Mouse (Mus musculus) C2C12 (cell line): ENCODE results near the gene Prrt1. TPM values are rescaled to one million over a fixed set of nuclear protein-coding genes. Genes with fewer than 3 reads are reported as not detected.

ENCODE experiments used
- H3K27me3 ChIP-seq: one replicate; pipeline ENCODE4 v1.6.1; 2011; ENCODE audit not compliant: control insufficient read depth, insufficient read depth, insufficient read length
- H3K36me3 ChIP-seq: one replicate; pipeline ENCODE4 v1.6.1; 2011; ENCODE audit not compliant: control insufficient read depth, insufficient read depth
- H3K4me3 ChIP-seq: one replicate; pipeline ENCODE4 v1.5.1; 2011; ENCODE audit warnings: mild to moderate bottlenecking, control low read depth; ENCODE audit not compliant: poor library complexity, insufficient read depth, severe bottlenecking
- H3K79me2 ChIP-seq: one replicate; pipeline ENCODE4 v1.6.1; 2011; ENCODE audit not compliant: control insufficient read depth, insufficient read depth
- H3K79me3 ChIP-seq: one replicate; pipeline ENCODE4 v1.6.1; 2011; ENCODE audit warnings: low read depth, control low read depth
- H3ac ChIP-seq: one replicate; pipeline ENCODE3; 2011; ENCODE audit warnings: low read depth; ENCODE audit not compliant: control insufficient read depth, insufficient read length
- CEBPB ChIP-seq: IDR thresholded peaks from one replicate; pipeline ENCODE4 v1.6.1; 2011; ENCODE audit warnings: low read depth, mild to moderate bottlenecking, control low read depth, moderate library complexity
- CTCF ChIP-seq: IDR thresholded peaks from one replicate; pipeline ENCODE4 v1.5.1; 2011; ENCODE audit not compliant: control insufficient read depth, insufficient read depth, insufficient read length
- FOSL1 ChIP-seq: IDR thresholded peaks from one replicate; pipeline ENCODE4 v1.8.0; 2011; ENCODE audit warnings: mild to moderate bottlenecking, low read length; ENCODE audit not compliant: poor library complexity, insufficient read depth, severe bottlenecking
- MAX ChIP-seq: IDR thresholded peaks from one replicate; pipeline ENCODE4 v1.6.1; 2011; ENCODE audit warnings: mild to moderate bottlenecking, control low read depth
- MYOD1 ChIP-seq: IDR thresholded peaks from one replicate; pipeline ENCODE4 v1.6.1; 2011; ENCODE audit warnings: low read depth; ENCODE audit not compliant: control insufficient read depth, insufficient read length
- MYOG ChIP-seq: IDR thresholded peaks from one replicate; pipeline ENCODE4 v1.6.1; 2011; ENCODE audit not compliant: control insufficient read depth, insufficient read length; ENCODE audit errors: extremely low read depth
- USF1 ChIP-seq: IDR thresholded peaks from one replicate; pipeline ENCODE4 v1.6.1; 2011; ENCODE audit warnings: low read depth, mild to moderate bottlenecking, control low read depth, moderate library complexity
- polyA plus RNA-seq: library from polyadenylated mRNA; unstranded; fragments of >200 nt; fragmentation: generic; extraction: Trizol; gene quantifications from one replicate; pipeline ENCODE4 v1.2.1, GENCODE M21; 2012; ENCODE audit warnings: missing spikeins

Prrt1 gene
- polyA plus RNA-seq, 1 experiment = not detected

- Histone ChIP-seq H3K4me3 (no peak overlapping the region), H3ac (no peak overlapping the region), H3K27me3 (no peaks in the 10 kb centered on the region), H3K79me3 (peaks cover 3% of the 10 kb centered on the region), H3K36me3 (peaks cover 7% of the 10 kb centered on the region), H3K79me2 (peaks cover 6% of the 10 kb centered on the region)
- TF ChIP-seq CEBPB (no peak), FOSL1 (no peak), CTCF (no peak), MYOG (no peak), USF1 (no peak), MAX (no peak), MYOD1 (no peak)
Measured at GRCm38 (mm10) chr17:34650781-34651180, 21.4 kb downstream of the Prrt1 start.

- no peak overlapping the region for H3K4me3 ChIP-seq
- no peaks in the 10 kb centered on the region for H3K27me3 ChIP-seq
- no peak for TF ChIP-seq MYOG
- peak; percentile 65 for TF ChIP-seq CTCF
- peaks cover 6% of the 10 kb centered on the region for H3K79me2 ChIP-seq
- H3K36me3 ChIP-seq = peaks cover 7% of the 10 kb centered on the region
- H3ac ChIP-seq = no peak overlapping the region
- H3K79me3 ChIP-seq = peaks cover 3% of the 10 kb centered on the region
Measured at GRCm38 (mm10) chr17:34651507-34652221, 22.3 kb downstream of the Prrt1 start.

GRCm38 (mm10) chr17:34652546-34652945, 23.2 kb downstream of the Prrt1 start:
- Histone ChIP-seq H3K36me3 (peaks cover 7% of the 10 kb centered on the region), H3K27me3 (peaks cover 4% of the 10 kb centered on the region), H3K4me3 (no peak overlapping the region), H3ac (no peak overlapping the region), H3K79me2 (peaks cover 6% of the 10 kb centered on the region), H3K79me3 (peaks cover 2% of the 10 kb centered on the region)
- TF ChIP-seq CTCF (no peak), MYOD1 (no peak), MAX (no peak), USF1 (no peak), CEBPB (no peak), MYOG (no peak), FOSL1 (no peak)

GRCm38 (mm10) chr17:34652985-34653384, 23.7 kb downstream of the Prrt1 start:
- H3ac ChIP-seq = no peak overlapping the region
- H3K4me3 ChIP-seq = no peak overlapping the region
- no peaks in the 10 kb centered on the region for H3K79me3 ChIP-seq
- peaks cover 4% of the 10 kb centered on the region for H3K79me2 ChIP-seq
- H3K36me3 ChIP-seq = peaks cover 7% of the 10 kb centered on the region
- H3K27me3 ChIP-seq = peaks cover 4% of the 10 kb centered on the region
- no peak for TF ChIP-seq MAX
- no peak for TF ChIP-seq CTCF
- no peak for TF ChIP-seq USF1
- no peak for TF ChIP-seq FOSL1
- no peak for TF ChIP-seq MYOD1
- TF ChIP-seq CEBPB = no peak
- no peak for TF ChIP-seq MYOG

GRCm38 (mm10) chr17:34653746-34654285, 24.5 kb downstream of the Prrt1 start:
- Histone ChIP-seq H3K4me3 (no peak overlapping the region), H3K36me3 (peaks cover 7% of the 10 kb centered on the region), H3K79me3 (no peaks in the 10 kb centered on the region), H3K79me2 (no peaks in the 10 kb centered on the region), H3K27me3 (peaks cover 4% of the 10 kb centered on the region), H3ac (no peak overlapping the region)
- TF ChIP-seq CTCF = no peak
- TF ChIP-seq FOSL1 = no peak
- no peak for TF ChIP-seq USF1
- TF ChIP-seq CEBPB = no peak
- TF ChIP-seq MYOG = no peak
- TF ChIP-seq MAX = no peak
- TF ChIP-seq MYOD1 = no peak

GRCm38 (mm10) chr17:34654392-34654791, 25.1 kb downstream of the Prrt1 start:
- Histone ChIP-seq H3K79me2 (no peaks in the 10 kb centered on the region), H3K79me3 (no peaks in the 10 kb centered on the region), H3K27me3 (peaks cover 10% of the 10 kb centered on the region), H3K36me3 (peaks cover 7% of the 10 kb centered on the region), H3K4me3 (no peak overlapping the region), H3ac (no peak overlapping the region)
- TF ChIP-seq CEBPB (no peak), MAX (no peak), MYOG (no peak), FOSL1 (no peak), USF1 (no peak), CTCF (no peak), MYOD1 (no peak)
